Mouse (Mus musculus): ENCODE measurements around the gene Pik3ap1. TPM values are rescaled to one million over a fixed set of nuclear protein-coding genes. Genes with fewer than 3 reads are reported as not detected.
A peak's percentile ranks its signal among the peaks of the same experiment; 100 is the strongest.
"Not testable (repeated sequence)": the region's sequence is repeated elsewhere in the genome, so short reads cannot be mapped to it uniquely, and the experiment has no call there.

Gene Pik3ap1
- polyA plus RNA-seq, 1 experiment from 2014 or later = 0.97 TPM

DNA sequence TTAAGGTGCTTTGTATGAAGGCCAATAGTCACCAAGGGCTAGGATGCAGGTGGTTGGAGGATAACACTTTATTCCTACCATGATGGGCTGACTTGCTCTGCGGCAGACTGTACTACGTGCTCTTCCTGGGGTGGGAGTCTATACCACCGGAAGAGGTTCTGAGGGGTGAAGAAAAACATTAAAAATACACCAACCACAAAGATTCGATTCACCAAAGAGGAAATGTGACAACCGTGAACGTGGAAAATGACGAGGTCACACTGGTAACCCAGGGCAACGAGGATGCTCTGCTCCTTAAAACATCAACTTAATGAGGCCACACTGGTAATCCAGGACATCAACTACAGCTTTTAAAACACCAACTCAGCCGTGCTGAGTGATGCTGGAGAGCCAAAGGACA lies 56.2 kb downstream of the Pik3ap1 start:
- Histone ChIP-seq H3K27me3 (no peaks in the 10 kb centered on the region), H3K27ac (no peak overlapping the region), H3K9ac (replicated peaks) (no peak overlapping the region), H3K36me3 (no peaks in the 10 kb centered on the region), H3K4me3 (replicated peaks) (no peak overlapping the region), H3K4me2 (no peak overlapping the region), H3K4me1 (replicated peaks) (no peaks in the 10 kb centered on the region), H3K9me3 (0 out of 2 replicates have a peak, but pooled peaks cover 4% of the 10 kb centered on the region)
- 79% methylated on average over 9 of the region's 9 CpGs for WGBS
- no peak for ATAC-seq (ENCODE audit: insufficient number of reproducible peaks, insufficient read depth, low FRiP score, low TSS enrichment, low read depth)

DNA sequence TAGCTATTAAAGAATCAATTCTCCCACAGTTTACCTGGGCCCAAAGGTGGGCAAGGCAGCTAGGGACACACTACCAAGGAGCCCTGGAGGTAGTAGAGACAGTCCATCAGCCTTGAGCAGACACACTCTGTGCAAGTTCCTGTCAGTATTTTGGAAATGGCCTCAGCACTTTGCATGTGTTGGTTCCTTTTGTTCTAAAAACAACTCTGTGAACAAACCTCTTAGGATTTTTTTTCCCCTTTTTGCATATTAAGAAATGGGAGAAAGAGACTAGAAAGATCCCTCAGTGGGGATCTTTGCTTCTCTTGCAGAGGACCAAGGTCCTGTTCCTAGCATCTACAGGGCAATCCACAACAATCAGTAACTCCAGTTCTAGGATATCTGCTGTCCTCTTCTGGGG lies 61.1 kb downstream of the Pik3ap1 start:
- H3K27me3 ChIP-seq = peaks cover 7% of the 10 kb centered on the region; the same call in 1 of the 2 replicates
- no peak overlapping the region for H3K9ac ChIP-seq (replicated peaks)
- no peaks in the 10 kb centered on the region for H3K4me1 ChIP-seq (replicated peaks)
- H3K27ac ChIP-seq = no peak overlapping the region
- H3K36me3 ChIP-seq = no peaks in the 10 kb centered on the region
- ATAC-seq (ENCODE audit: insufficient number of reproducible peaks, insufficient read depth, low FRiP score, low TSS enrichment, low read depth) = no peak
- no peak overlapping the region for H3K4me2 ChIP-seq
- H3K9me3 ChIP-seq = no peaks in the 10 kb centered on the region
- H3K4me3 ChIP-seq (replicated peaks) = no peak overlapping the region

DNA sequence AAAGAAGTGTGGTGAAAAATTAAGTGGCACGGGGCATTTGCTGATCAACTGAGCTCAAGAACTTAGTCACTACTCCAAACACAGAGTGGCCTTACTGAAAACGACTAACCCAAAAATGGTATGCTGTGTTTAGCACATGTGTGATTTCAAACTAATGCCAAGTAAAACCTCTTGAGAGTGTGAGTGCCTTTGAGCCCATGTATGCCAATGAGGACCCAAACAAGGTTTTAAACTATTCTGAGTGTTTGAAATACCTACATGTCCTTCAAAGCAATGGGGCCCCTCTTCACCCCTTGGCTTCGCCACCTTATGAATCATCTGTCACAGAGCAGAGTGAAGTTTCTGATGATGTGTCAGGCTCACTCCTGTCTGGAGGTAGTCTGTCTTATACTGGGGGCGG lies 61.8 kb downstream of the Pik3ap1 start:
- no peak overlapping the region for H3K27ac ChIP-seq
- no peak for ATAC-seq (ENCODE audit: insufficient number of reproducible peaks, insufficient read depth, low FRiP score, low TSS enrichment, low read depth)
- no peaks in the 10 kb centered on the region for H3K36me3 ChIP-seq
- peaks cover 7% of the 10 kb centered on the region for H3K27me3 ChIP-seq
- H3K4me3 ChIP-seq (replicated peaks) = no peak overlapping the region
- no peaks in the 10 kb centered on the region for H3K4me1 ChIP-seq (replicated peaks)
- H3K4me2 ChIP-seq = no peak overlapping the region
- H3K9me3 ChIP-seq = no peaks in the 10 kb centered on the region
- H3K9ac ChIP-seq (replicated peaks) = no peak overlapping the region
- 76% methylated on average over 4 of the region's 4 CpGs for WGBS

DNA sequence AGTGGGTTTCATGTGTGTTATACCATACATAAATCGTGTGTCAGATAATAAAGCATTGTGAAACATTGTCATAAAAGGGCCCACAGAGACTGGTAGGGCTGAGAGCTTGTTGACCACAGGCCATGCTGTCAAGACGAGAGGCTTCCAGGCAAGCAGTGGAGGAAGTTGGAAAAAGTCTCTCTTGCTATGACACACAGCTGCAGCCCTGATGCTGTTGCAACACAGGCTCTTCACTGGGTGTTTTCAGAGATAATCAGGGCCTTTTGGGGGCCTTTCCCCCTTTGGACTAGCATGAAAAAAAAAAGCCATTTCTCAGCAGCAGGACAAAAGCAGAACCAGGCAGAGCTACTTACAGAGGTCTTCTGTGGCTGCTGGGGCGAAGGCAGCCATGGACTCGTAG lies 63.8 kb downstream of the Pik3ap1 start:
- Histone ChIP-seq H3K27ac (no peak overlapping the region), H3K9me3 (no peaks in the 10 kb centered on the region), H3K9ac (replicated peaks) (no peak overlapping the region), H3K4me3 (replicated peaks) (no peak overlapping the region), H3K36me3 (no peaks in the 10 kb centered on the region), H3K4me2 (no peak overlapping the region), H3K27me3 (peaks cover 19% of the 10 kb centered on the region), H3K4me1 (replicated peaks) (no peaks in the 10 kb centered on the region)
- no peak for ATAC-seq (ENCODE audit: insufficient number of reproducible peaks, insufficient read depth, low FRiP score, low TSS enrichment, low read depth)
- WGBS = 87% methylated on average over 4 of the region's 4 CpGs

DNA sequence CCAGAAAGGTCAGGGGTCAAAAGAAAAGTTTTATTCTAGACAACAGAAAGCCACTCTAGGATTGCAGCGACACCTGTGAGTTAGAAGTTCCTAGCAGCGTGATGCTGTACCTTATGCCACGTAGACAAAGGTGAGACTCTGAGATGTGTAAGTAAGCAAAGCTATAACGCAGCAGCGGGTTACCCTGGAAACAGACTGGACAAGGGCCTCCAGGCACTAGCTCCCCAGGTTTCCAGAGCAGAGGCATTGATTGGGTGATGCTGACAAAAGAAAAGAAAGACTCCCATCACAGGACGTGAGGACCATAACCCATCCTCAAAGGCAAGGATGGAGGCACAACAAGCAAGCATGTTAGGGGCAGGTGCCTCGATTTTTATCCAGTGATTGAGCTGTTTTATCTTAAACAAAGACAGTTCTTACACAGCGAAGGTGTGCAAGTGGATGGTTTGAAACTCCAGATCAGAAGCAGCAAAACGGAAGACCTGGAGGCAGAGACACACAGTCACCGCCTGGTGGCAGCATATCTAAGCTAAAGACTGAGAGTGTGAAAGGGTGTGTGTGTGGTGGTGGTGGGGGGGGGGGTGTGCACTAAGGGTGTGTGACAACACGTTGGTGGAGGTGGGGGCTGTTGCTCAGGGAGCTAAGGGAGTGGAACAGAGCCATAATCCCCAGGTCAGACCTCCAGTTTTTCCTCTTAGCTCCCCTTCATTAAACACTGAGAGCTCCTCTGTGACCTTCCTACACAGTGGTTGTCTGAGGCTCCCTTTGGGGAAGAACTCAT lies 67.4 kb downstream of the Pik3ap1 start:
- Histone ChIP-seq H3K9ac (replicated peaks) (no peak overlapping the region), H3K9me3 (no peaks in the 10 kb centered on the region), H3K4me3 (replicated peaks) (no peak overlapping the region), H3K4me1 (replicated peaks) (peaks cover 12% of the 10 kb centered on the region; the same call in 1 of the 2 replicates), H3K27me3 (peaks cover 43% of the 10 kb centered on the region), H3K27ac (no peak overlapping the region), H3K36me3 (no peaks in the 10 kb centered on the region), H3K4me2 (no peak overlapping the region)
- ATAC-seq (ENCODE audit: insufficient number of reproducible peaks, insufficient read depth, low FRiP score, low TSS enrichment, low read depth) = no peak
- WGBS = 41% methylated on average over 11 of the region's 11 CpGs

DNA sequence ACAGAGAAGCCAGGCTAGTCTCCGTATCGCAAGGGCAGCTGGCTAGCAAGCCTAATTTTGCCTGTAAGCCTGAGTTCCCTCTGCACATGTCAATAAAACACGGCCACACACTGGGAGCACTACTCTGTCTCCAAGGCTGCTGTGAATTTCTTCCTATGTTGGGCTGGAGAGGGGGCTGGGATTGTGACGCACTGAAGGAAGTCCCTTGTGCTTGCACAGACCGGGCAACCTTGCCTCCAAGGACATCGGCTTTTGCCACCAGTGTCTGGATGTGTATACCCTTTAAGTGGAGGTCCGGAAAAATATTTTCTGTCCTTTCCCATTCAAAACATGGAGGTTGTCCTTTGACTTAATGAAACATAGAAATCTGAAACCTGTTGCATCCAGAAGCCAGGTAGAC lies 70.2 kb downstream of the Pik3ap1 start:
- Histone ChIP-seq H3K4me1 (replicated peaks) (peaks cover 21% of the 10 kb centered on the region), H3K9me3 (no peaks in the 10 kb centered on the region), H3K27ac (no peak overlapping the region), H3K9ac (replicated peaks) (no peak overlapping the region), H3K27me3 (peaks cover 45% of the 10 kb centered on the region), H3K4me2 (no peak overlapping the region), H3K4me3 (replicated peaks) (no peak overlapping the region), H3K36me3 (no peaks in the 10 kb centered on the region)
- WGBS = 51% methylated on average over 7 of the region's 7 CpGs
- ATAC-seq (ENCODE audit: insufficient number of reproducible peaks, insufficient read depth, low FRiP score, low TSS enrichment, low read depth) = no peak

DNA sequence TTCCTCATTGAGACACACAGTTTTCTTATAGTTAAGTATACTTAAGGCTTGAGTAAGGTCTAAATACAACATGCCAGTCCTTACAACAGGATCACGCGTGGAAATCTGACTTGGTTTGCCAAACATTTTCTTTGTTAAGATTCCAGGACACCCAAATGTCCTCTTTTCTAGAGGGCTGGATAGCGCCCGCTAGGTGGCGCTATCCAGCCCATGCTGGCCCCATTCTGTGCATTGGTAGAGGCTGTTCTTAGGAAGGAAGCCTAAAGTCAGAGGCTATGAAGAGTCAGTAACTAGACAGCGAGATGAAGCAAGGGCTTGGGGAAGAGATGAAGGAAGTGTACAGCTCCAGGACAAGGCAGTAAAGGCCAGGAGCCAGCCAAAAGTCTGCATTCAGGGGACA lies 71.2 kb downstream of the Pik3ap1 start:
- no peak overlapping the region for H3K4me2 ChIP-seq
- no peak overlapping the region for H3K27ac ChIP-seq
- 25% methylated on average over 6 of the region's 6 CpGs for WGBS
- no peak overlapping the region for H3K9ac ChIP-seq (replicated peaks)
- no peak overlapping the region for H3K4me3 ChIP-seq (replicated peaks)
- H3K4me1 ChIP-seq (replicated peaks) = peaks cover 21% of the 10 kb centered on the region
- H3K9me3 ChIP-seq = no peaks in the 10 kb centered on the region
- no peak for ATAC-seq (ENCODE audit: insufficient number of reproducible peaks, insufficient read depth, low FRiP score, low TSS enrichment, low read depth)
- H3K27me3 ChIP-seq = peaks cover 49% of the 10 kb centered on the region
- H3K36me3 ChIP-seq = no peaks in the 10 kb centered on the region

DNA sequence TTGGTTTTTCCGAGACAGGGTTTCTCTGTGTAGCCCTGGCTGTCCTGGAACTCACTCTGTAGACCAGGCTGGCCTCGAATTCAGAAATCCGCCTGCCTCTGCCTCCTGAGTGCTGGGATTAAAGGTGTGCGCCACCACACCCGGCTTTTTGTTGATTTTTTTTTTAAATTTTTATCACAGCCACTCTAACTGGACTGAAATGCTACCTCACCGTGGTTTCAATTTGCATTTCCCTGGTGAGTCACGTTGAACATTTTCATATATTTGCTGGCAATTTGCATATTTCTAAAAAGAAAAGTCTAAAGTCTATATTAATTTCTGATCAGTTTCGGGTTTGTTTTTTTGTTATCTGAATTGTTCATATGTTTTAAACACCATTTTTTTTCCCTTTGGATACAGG lies 72.3 kb downstream of the Pik3ap1 start:
- 83% methylated on average over 8 of the region's 8 CpGs for WGBS
- ATAC-seq (ENCODE audit: insufficient number of reproducible peaks, insufficient read depth, low FRiP score, low TSS enrichment, low read depth); H3K27ac ChIP-seq; H3K4me2 ChIP-seq; H3K36me3 ChIP-seq; H3K9me3 ChIP-seq; H3K9ac ChIP-seq (replicated peaks); H3K4me3 ChIP-seq (replicated peaks): not testable (repeated sequence)
- Histone ChIP-seq H3K4me1 (replicated peaks) (peaks cover 21% of the 10 kb centered on the region), H3K27me3 (peaks cover 57% of the 10 kb centered on the region)

DNA sequence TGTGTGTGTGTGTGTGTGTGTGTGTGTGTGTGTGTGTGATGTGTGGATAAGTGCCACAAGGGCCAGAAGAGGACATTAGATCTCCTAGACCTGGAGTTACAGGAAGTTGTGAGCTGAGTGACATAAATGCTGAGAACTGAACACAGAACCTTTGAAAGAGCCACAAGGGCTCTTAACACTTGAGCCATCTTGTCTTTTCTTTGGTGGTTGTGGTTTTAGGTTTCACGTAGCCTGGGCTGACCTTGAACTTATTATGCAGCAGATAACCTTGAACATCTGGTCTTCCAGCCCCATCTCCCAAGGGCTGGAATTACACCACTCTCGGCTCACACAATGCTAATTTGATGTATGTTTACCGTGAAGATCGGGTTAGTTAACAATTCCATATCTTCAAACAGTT lies 72.9 kb downstream of the Pik3ap1 start:
- 81% methylated on average over 4 of the region's 4 CpGs for WGBS

DNA sequence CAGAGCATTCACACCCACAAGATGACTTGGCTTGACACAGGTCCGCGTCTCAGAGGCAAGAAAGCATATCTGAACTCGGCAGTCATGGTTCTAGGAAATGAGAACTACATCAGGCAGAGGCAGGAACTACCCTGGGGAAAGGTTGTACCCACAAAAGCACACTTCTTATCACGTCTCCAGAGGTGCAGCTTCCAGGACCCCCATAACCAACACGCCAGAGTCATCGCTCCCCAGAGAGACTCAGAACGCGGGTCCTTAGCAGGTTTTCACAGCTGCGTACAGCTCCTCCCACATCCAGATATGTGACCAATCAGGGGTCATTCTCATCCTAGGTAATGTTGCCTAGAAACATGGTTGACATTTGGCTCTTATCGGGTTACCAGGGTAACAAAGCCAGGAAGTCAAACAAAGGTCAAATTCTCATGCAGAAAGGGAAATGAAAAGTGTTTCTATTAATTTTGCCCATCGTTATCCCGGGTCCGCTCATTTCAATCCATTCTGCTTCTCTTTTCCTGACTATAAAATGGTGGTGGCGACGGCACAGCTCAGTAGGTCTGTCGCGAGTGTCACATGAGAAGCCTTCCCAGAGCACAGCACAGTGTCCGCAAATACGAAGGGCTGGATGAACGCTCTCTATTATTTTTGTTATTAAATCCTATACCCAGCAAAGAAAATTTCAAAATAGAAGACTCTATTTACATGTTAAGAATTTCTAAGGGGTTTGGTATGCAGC lies 73.8 kb downstream of the Pik3ap1 start:
- no peak for ATAC-seq (ENCODE audit: insufficient number of reproducible peaks, insufficient read depth, low FRiP score, low TSS enrichment, low read depth)
- Histone ChIP-seq H3K4me1 (replicated peaks) (peaks cover 21% of the 10 kb centered on the region), H3K9ac (replicated peaks) (no peak overlapping the region), H3K36me3 (no peaks in the 10 kb centered on the region), H3K4me3 (replicated peaks) (peak overlapping the region; percentile 29), H3K4me2 (peak overlapping the region; percentile 58), H3K27me3 (peaks cover 58% of the 10 kb centered on the region), H3K27ac (no peak overlapping the region), H3K9me3 (no peaks in the 10 kb centered on the region)
- 23% methylated on average over 20 of the region's 20 CpGs for WGBS

More for the DNA sequence above, 72.9 kb downstream of the Pik3ap1 start:
- ATAC-seq (ENCODE audit: insufficient number of reproducible peaks, insufficient read depth, low FRiP score, low TSS enrichment, low read depth) = no peak
- Histone ChIP-seq H3K9me3 (no peaks in the 10 kb centered on the region), H3K9ac (replicated peaks) (no peak overlapping the region), H3K27me3 (peaks cover 56% of the 10 kb centered on the region), H3K27ac (no peak overlapping the region), H3K36me3 (no peaks in the 10 kb centered on the region), H3K4me3 (replicated peaks) (no peak overlapping the region), H3K4me2 (no peak overlapping the region), H3K4me1 (replicated peaks) (peaks cover 21% of the 10 kb centered on the region)

DNA sequence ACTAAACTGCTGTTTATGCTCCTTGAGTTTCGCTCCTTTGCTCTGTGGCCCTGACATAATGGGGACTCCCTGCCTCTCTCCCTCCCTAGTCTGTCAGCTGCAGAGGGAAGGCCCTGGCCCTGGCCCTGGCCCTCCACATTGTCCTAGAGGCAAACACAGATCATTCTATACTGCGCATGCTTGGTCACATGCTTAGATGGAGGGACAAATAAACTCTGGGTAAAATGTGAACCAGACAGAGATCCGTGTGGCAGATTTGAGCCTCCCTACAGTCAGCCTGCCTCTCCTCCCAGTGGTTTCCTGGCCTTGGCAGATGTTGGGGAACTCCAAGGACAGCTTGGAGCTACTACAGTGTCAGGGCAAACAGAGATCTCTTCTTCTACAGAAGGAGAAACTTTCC lies 81.0 kb downstream of the Pik3ap1 start:
- no peak for ATAC-seq (ENCODE audit: insufficient number of reproducible peaks, insufficient read depth, low FRiP score, low TSS enrichment, low read depth)
- Histone ChIP-seq H3K4me2 (no peak overlapping the region), H3K9me3 (no peaks in the 10 kb centered on the region), H3K27ac (no peak overlapping the region), H3K36me3 (no peaks in the 10 kb centered on the region), H3K27me3 (peaks cover 90% of the 10 kb centered on the region), H3K4me1 (replicated peaks) (peaks cover 30% of the 10 kb centered on the region), H3K4me3 (replicated peaks) (no peak overlapping the region), H3K9ac (replicated peaks) (no peak overlapping the region)
- 50% methylated on average over 3 of the region's 3 CpGs for WGBS

Data from limb, embryonic 12.5 days (tissue).